Mouse (Mus musculus): ENCODE measurements at regions not wholly inside any gene's neighbourhood (a gene's known extent, or its start where the extent isn't known, plus 50 kb on each side); places are given as distances from the start of the nearest gene placed in this dataset.

DNA sequence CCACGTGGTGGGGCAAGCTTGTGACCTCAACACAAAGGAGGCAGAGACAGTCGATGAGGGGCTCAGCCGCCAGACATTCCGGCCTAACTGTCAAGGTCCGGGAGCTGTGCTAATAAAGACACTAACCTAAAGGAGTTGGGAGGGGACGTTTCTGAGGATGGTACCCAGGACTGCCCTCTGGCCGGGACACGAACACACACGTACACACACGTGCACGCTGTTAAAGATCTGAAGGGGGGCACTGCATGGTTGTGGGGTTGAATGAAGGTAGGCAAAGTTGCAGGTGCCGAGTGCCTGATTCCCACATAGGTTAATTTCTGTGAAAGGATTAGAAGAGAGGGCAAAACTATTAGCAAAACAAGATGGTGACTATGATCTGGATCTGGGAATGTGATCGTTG lies 65.4 kb upstream of the Mitf start:
- no peak for DNase-seq
- intact Hi-C loops (cut with DNase I; ENCODE audit: low total_unique reads) = loop anchor here (10.0 kb wide), 1 partner anchor 317 kb away; no protein-coding TSS in a partner anchor

DNA sequence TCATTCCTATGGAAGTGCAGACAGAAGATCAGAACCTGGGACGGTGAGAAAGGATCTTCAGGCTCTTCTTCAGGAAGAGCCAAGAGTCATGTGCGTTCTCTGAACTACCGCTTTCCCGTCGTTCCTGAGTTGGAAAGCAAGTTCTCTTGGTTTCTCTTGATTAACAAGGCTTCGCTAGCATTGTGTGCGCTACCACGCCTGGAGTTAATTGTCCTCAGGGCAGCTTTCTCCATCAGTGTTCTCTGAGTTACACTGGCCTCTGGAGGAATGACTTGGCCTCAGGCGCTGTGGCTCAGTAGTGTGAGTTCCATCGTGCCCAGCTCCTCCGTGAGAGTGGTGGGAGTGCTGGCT lies 66.0 kb upstream of the Mitf start:
- intact Hi-C loops (cut with DNase I; ENCODE audit: low total_unique reads) = loop anchor here (10.0 kb wide), 1 partner anchor 316 kb away; no protein-coding TSS in a partner anchor
- no peak for DNase-seq

GRCm38 (mm10) chr6:97740107-97740850 lies 66.6 kb upstream of the Mitf start:
- DNase-seq = peak; percentile 53
- intact Hi-C loops (cut with DNase I; ENCODE audit: low total_unique reads) = loop anchor here (10.0 kb wide), 1 partner anchor 315 kb away; no protein-coding TSS in a partner anchor

DNA sequence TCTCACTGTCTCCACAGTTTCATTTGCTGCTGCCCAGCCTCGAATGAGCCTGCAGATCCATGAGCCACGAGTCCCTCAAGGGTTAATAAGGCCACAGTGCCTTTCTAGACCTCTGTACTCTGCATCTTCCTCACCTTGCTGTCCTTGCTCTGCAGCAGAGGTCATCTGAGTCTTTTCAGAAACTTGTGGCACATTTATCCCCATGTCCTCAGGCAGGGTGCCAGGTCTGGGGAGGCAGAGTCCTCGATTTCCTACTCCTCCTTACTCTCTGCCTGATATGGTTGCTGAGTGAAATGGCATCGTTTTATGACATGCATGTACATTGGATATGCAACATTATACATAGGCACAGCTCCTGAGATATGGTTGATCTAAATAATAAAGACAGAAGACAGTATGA lies 68.0 kb upstream of the Mitf start:
- intact Hi-C loops (cut with DNase I; ENCODE audit: low total_unique reads) = loop anchor here (10.0 kb wide), 1 partner anchor 204 kb away; no protein-coding TSS in a partner anchor

DNA sequence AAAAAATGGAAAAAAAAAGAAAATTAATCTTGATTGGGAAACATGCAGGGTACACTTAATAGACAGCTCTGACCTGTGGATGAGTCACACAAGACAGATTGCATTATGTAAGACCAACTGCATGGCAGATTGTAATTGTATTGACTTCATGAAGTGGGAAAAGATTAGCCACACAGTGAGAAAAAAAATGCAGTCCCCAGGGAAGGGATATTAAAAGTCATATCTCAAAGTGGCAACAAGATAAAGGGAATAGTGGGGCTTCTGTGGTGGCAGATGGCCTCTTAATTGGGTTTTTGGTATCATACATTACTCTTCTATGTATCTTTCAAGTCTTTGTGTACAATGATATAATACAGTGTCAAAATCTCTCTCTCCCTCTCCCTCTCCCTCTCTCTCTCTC lies 76.0 kb upstream of the Mitf start:
- intact Hi-C loops (cut with DNase I; ENCODE audit: low total_unique reads) = loop anchor here (10.0 kb wide), 1 partner anchor 196 kb away; no protein-coding TSS in a partner anchor
- no peak for DNase-seq

More for the DNA sequence above, 68.0 kb upstream of the Mitf start:
- no peak for DNase-seq

DNA sequence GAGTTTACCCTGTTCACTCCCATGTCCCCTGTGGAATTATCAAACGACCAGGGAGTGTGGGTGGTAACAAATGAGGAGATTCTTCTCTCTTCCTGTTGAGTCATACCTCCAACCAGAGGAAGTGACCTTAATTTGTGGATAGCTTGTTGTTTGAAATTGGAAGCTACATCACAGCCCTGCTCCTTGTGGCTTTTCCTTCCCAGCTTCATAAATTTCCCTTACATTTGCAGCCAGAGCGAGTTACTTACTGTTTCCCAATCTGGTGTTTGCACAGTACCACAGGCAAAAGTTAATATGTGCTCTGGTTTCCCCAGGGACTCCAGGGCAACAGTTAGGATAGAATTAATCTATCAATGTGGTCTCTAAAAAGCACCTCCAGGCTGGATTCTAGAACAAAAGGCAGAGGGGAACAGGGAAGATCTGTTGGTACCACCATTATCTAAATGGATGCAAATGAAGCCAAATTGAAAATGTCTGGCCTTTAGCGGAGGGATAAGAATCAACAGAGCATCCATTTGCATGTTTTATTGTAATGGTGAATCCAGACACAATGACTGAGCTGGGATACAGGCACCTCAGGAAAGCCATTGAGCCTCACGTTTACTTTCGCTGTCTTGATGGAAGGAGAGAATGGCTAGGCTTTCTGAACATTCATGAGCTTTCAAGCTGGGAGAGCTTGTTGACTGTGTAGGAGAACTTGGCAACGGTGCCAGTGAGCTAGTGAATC lies 88.5 kb upstream of the Mitf start:
- intact Hi-C loops (cut with DNase I; ENCODE audit: low total_unique reads) = no loop called here
- no peak for DNase-seq

- intact Hi-C loops (cut with DNase I; ENCODE audit: low total_unique reads) = no loop called here
- no peak for DNase-seq
These were observed 90.1 kb upstream of the Frmd4b start for GRCm38 (mm10) chr6:97707401-97707800.

DNA sequence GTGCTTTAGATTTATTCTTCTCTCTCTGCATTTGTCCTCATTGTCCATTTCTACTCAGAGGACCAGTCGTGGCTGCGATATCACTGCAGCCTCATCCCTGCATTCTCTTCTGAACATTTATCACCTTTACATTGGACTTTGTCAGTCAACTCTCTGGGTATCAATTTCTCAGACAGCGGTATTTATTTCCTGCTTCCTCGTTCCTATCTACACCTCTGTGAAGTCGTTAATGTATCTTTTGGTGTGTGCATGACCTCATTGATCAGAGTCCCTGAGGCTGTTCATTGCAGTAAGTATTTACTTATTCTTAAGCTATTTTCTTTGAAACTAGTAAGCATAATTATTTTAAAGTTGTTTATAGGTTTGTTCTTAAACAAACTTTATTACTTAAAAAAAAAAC lies 87.0 kb upstream of the Frmd4b start:
- no peak for DNase-seq
- intact Hi-C loops (cut with DNase I; ENCODE audit: low total_unique reads) = no loop called here

GRCm38 (mm10) chr6:97699752-97700098 lies 82.4 kb upstream of the Frmd4b start:
- intact Hi-C loops (cut with DNase I; ENCODE audit: low total_unique reads) = no loop called here
- no peak for DNase-seq

DNA sequence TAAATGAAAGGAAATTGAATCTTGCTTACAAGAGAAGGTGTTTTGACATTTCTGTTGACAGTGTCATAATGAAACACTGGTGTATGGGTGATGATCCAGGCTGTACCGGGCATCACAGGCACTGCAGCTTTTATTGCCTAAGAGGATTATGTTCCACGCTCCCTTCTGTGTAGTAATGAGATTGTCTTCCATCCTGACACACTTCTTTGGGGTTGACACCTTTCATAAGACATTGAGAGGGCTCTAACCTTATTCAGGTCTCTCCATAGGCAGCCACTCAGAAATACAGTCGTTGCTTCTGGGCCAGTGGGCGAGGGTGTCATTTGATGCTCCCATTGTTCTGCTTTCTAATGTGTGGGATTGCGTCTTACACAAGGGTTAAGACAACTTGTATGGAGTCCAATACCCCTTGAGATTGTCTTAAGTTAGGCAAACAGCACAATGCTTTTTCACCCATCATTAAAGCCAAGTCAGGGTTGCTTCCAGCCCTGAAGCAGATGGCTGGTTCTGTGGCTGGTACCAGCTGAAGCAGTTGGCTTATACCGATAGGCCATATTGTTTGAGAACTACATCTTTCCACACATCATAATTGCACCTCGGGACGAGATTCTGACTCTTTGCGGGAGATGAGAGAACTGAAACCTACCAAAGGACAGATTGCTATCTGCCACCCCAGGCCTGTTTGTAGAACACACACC lies 81.9 kb upstream of the Frmd4b start:
- intact Hi-C loops (cut with DNase I; ENCODE audit: low total_unique reads) = no loop called here
- DNase-seq = no peak

GRCm38 (mm10) chr6:97693281-97693680 lies 75.9 kb upstream of the Frmd4b start:
- no peak for DNase-seq
- intact Hi-C loops (cut with DNase I; ENCODE audit: low total_unique reads) = no loop called here

DNA sequence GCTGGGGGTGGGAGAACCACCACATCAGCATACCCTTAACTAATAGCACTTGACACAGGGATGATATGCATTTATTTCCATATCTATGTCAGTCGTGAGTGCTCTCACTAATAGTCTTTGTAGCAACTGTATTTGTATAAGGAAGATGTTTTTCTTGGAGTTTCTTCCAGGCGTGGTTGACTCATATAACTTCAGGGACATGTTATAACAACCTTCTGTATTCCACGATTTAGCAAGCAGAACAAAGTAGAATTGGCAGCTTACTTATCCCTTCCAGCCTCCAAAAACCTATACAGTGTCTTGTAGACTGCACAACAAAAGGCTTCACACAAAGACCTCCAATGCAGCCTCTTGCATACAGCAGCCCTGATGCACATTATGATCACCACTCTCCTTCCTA lies 73.8 kb upstream of the Frmd4b start:
- intact Hi-C loops (cut with DNase I; ENCODE audit: low total_unique reads) = no loop called here
- DNase-seq = no peak

DNA sequence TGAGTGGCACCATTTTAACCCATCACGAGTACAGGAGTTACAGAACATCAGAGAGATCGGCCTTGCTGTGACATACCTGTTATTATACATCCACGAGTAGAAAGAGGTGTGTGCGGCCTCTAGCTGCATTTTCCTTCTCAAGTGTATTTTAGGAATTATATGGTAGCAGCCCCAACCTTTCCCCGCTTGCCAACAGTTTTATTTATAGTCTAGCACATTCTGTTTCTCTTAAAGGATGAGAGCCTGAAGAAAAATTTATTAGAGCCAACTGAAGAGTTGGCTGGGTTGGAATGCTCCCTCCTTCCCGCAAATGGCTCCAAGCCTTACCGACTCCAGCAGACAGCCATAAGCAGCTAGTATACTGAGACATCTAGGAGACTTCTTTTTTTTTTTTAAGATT lies 67.0 kb upstream of the Frmd4b start:
- intact Hi-C loops (cut with DNase I; ENCODE audit: low total_unique reads) = no loop called here
- DNase-seq = no peak

- no peak for DNase-seq
- intact Hi-C loops (cut with DNase I; ENCODE audit: low total_unique reads) = no loop called here
These were observed 64.9 kb upstream of the Frmd4b start for GRCm38 (mm10) chr6:97682213-97682612.

- intact Hi-C loops (cut with DNase I; ENCODE audit: low total_unique reads) = no loop called here
- no peak for DNase-seq
These were observed 57.9 kb upstream of the Frmd4b start for GRCm38 (mm10) chr6:97675181-97675756.

DNA sequence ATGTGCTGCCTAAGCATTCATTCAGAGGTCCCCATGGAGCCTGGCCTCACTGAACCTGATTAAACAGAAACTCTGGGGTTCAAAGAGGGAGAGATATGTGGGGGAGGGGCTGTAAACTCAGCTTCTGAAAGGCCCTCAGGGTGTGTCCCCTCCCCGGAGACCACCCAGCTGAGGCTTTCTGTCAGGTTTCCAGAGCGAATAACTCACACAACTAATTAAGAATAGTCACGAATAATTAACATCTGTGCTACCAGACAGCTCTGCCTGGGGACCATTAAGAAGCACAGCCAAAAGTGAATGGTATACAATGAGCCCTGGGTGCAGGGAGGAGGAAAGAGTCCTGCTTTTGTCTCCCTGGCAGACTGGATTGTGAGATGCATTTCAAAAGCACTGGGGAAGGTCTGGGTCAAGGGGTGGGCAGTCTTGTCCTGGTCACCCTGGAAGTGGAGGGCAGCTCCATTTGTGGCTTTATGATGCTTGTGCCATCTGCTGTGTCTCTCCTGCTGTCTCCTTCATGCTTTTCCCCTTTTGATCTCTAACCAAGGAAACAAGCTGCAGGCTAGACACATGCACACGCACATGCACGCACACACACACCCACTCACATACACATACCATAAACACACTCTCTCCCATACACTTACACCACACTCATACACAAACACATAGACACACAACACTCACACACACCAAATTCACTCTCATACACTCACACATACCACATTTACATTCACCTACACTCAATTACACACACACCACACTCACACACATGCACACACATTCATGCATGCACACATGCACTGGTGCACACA lies 49.7 kb upstream of the Frmd4b start:
- intact Hi-C loops (cut with DNase I; ENCODE audit: low total_unique reads) = no loop called here
- DNase-seq = no peak

All from gastrocnemius, postnatal 14 days (tissue).